In the genomic region with DNA sequence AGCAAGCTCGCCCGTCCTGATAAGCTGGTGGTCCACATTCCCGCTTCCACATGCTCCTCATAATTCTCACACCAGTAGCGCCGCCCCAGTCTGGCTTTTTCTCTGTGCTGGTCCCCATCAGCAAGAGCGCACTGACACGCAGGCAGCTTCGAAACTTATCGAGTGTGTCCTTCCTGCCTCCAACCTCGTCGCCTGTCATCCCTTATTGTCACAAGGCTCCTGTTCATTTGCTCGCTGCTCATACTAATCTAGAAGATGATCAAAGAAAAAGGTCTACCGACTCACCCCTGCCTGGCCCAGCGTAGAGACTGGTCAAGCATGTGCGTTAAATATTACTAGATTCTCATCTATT, we compare ENCODE assay signal across 8 mouse cellular contexts. TPM values are rescaled to one million over a fixed set of nuclear protein-coding genes. Genes with fewer than 3 reads are reported as not detected.
DNase-seq lines count a peak whose midpoint lies in the region; ATAC-seq lines count a peak whose summit lies in the region.

No protein-coding gene starts in this region.

- peak overlapping the region; percentile 33; the same call in 1 of the 2 replicates for H3K9ac ChIP-seq in heart, embryonic 15.5 days
- H3K9ac ChIP-seq in neural tube, embryonic 13.5 days = peak overlapping the region; percentile 39; the same call in 1 of the 2 replicates

- H3K36me3 ChIP-seq in heart, embryonic 15.5 days = no peaks in the 10 kb centered on the region
- no peaks in the 10 kb centered on the region for H3K36me3 ChIP-seq in neural tube, embryonic 13.5 days

- H3K9me3 ChIP-seq in heart, embryonic 15.5 days (replicated peaks) = no peaks in the 10 kb centered on the region
- no peaks in the 10 kb centered on the region for H3K9me3 ChIP-seq in neural tube, embryonic 13.5 days

- H3K4me3 ChIP-seq in heart, embryonic 15.5 days = peak overlapping the region; percentile 23
- peak overlapping the region; percentile 18 for H3K4me3 ChIP-seq in neural tube, embryonic 13.5 days

- peak; percentile 17 for DNase-seq in layer of hippocampus, adult 11-12 months (ENCODE audit: low spot score)
- DNase-seq in layer of hippocampus, adult 9-10 months (ENCODE audit: low spot score) = no peak
- peak; percentile 54 for DNase-seq in T-cell, adult 2 months (ENCODE audit: low spot score)
- no peak for DNase-seq in adrenal gland, adult 18-20 months (ENCODE audit: low spot score in 2 of 2)
- DNase-seq in liver = no peak
- DNase-seq in testis, postnatal 10 days (ENCODE audit: low spot score) = no peak

- 26% methylated on average over 15 of the region's 15 CpGs for WGBS in heart, embryonic 15.5 days
- 48% methylated on average over 15 of the region's 15 CpGs for WGBS in neural tube, embryonic 13.5 days

- peak overlapping the region; percentile 62 for H3K4me2 ChIP-seq in heart, embryonic 15.5 days
- H3K4me2 ChIP-seq in neural tube, embryonic 13.5 days = peak overlapping the region; percentile 47

- no peak; the same call in 1 of the 2 replicates for ATAC-seq in heart, embryonic 15.5 days (replicated peaks; ENCODE audit: insufficient number of reproducible peaks, insufficient read depth, low FRiP score, low read depth)
- peak; percentile 86 for ATAC-seq in neural tube, embryonic 13.5 days (ENCODE audit: low read depth)

- H3K27me3 ChIP-seq in heart, embryonic 15.5 days = no peaks in the 10 kb centered on the region
- no peaks in the 10 kb centered on the region for H3K27me3 ChIP-seq in neural tube, embryonic 13.5 days

- H3K4me1 ChIP-seq in heart, embryonic 15.5 days (replicated peaks) = peaks cover 17% of the 10 kb centered on the region
- peaks cover 23% of the 10 kb centered on the region for H3K4me1 ChIP-seq in neural tube, embryonic 13.5 days (replicated peaks)

- no peak overlapping the region for H3K27ac ChIP-seq in heart, embryonic 15.5 days
- peak overlapping the region; percentile 78 for H3K27ac ChIP-seq in neural tube, embryonic 13.5 days (replicated peaks)

RNA-seq across cellular contexts. Expression of a gene that starts 44.8 kb away (rescaled TPM):
- not detected in 2 replicates for polyA plus RNA-seq in heart, embryonic 15.5 days (2015; fragmentation: Nextera tagmentation; extraction: Ambion mirVana)
- not detected in 2 replicates for polyA plus RNA-seq in neural tube, embryonic 13.5 days (2015; fragmentation: Nextera tagmentation; extraction: Ambion mirVana)
- not detected for total RNA-seq in adrenal gland, adult 18-20 months (2021)

RNA-seq across cellular contexts. Expression of a gene that starts 45.1 kb away (rescaled TPM):
- polyA plus RNA-seq in heart, embryonic 15.5 days (2015; fragmentation: Nextera tagmentation; extraction: Ambion mirVana) = not detected in 2 replicates
- polyA plus RNA-seq in neural tube, embryonic 13.5 days (2015; fragmentation: Nextera tagmentation; extraction: Ambion mirVana) = not detected in 2 replicates
- under 1 TPM in 1 of 2 experiments, not detected in 1; 0.45 TPM for total RNA-seq in adrenal gland, adult 18-20 months (2021)

Comparison
In these comparisons a context has a peak if more than half of its experiments do, and no peak if none do; other contexts are left out.
1. DNase-seq: peak in layer of hippocampus, adult 11-12 months (single experiment) and T-cell, adult 2 months (single experiment); none in layer of hippocampus, adult 9-10 months (single experiment), adrenal gland, adult 18-20 months (0 of 2), liver (single experiment) and testis, postnatal 10 days (single experiment).